Mouse (Mus musculus): ENCODE results near the gene Iqck.

Iqck gene

DNA sequence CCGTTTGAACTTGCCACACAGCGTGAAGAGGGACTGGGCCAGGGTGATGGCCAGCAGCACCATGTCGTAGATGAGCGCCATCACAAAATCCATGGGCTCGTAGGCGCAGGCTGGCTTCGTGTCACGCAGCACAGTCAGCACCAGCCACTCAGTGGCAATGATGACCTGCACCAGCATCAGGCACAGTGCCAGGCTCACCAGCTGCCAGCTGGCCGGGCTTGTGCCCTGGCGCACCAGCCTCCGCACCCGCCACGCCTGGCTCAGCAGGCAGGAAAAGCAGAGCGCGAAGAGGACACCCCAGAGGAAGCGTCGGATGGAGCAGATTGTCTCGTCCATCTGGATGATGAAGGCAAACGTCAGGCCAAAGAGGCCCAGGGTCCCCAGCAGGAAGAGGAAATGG is 128.4 kb downstream of the Iqck start:
- DNase-seq (ENCODE audit: extremely low read depth, insufficient read length, low spot score), result no peak

DNA sequence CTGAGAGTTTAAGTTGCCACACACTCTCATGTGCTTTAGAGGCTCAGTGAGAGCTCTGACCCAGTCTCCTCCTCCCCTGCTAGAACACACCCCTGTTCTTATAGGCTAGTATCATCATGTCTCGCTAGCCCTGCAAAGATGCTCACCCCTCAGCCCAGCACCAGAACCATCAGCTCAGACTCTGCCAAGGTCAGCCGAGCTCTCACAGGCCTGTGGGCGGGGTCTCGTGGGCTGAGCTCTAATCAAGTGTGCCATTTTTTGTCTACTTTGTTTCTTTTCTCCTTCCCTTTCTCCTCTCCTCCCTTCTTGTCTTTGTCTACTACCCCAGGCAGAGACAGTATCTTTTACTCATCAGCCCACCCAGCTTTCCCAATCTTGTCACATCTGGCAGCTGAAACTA is 130.2 kb downstream of the Iqck start:
- DNase-seq (ENCODE audit: extremely low read depth, insufficient read length, low spot score), result no peak

DNA sequence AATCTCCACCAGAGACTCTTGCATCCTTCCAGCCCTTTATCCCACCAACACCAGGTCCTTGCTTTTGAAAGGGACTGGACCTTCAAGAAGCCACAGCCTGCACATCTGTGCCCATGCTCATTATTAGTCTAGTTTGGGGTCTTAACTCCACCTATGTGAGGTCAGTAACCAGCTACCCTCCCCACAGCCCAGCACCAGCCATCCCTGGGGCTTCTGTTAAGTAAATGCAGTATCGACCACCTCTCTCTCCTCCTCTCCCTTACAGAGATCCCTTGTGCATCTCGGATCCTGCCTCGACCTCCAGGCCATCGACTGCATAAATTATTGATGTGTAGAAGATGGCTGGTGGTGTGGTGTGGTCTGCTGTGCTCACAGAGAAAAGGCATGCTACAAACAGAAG is 130.8 kb downstream of the Iqck start:
- DNase-seq (ENCODE audit: extremely low read depth, insufficient read length, low spot score), result no peak

DNA sequence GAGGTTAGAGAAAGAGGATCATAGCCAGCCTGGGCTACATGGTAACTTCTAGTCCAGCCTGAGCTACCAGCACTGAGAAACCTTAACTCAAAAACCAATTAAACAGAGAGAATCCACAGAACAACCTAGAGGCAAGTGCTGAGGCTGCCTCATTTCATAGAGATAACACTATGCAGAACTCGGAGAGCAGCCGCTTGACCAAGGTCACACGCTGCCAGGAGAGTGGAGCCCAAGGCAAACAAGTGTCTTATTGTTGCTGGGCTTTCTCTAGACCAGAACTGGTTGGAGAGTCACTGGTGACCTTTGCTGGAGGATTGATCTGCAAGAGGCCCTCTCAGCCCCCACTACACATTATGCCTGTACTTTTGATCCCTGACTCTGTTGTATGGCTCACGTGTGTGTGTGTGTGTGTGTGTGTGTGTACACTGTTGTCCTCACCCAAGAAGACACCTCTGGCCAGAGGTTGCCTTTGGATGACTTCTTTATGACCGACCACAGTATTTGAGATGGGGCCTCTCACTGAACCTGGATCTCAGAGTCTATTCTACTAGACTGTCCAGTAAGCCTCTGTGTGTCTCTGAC is 133.8 kb downstream of the Iqck start:
- DNase-seq (ENCODE audit: extremely low read depth, insufficient read length, low spot score), result no peak

DNA sequence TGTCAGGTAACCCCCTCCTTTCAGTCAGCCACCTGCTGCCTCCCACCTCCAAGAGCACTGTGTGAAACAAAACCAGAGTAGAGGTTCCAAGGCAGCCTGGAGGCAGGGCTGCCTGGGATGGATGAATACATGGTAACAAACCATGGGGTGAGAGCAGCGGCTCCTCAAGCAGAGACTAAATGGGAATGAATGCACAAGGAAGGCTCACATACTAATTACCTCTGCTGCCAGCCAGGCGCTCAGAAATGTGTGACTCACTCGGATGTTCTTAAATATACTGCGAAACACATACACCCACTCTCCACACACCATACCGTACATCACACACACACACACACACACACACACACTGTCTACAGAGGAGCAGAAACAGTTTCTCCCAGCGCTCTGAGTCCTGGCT is 134.7 kb downstream of the Iqck start:
- no peak for DNase-seq (ENCODE audit: extremely low read depth, insufficient read length, low spot score)

DNA sequence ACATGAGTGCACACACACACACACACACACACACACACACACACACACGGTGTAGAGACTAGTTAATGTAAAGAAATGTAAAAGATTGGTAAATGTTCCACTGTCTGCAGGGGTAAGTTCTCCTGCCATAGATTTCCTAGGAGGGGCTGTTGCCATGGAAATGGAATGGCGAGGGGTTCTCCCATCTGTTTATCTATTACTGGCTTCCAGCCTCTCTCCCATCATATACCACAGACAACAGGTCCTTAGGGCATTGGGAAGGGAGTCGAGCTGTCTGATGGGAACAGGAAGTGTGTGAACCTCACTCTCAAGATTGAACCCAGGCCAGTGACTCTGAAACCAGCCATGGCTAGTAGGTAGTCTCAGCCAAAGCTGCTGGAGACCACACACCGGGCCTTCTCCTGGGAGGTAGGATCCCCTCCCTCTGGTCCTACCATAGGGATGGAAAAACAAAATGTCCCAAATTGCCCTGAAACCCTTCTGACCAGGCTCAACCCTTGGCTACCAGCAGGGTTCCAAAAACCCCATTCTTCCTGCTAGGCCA is 135.9 kb downstream of the Iqck start:
- no peak for DNase-seq (ENCODE audit: extremely low read depth, insufficient read length, low spot score)

DNA sequence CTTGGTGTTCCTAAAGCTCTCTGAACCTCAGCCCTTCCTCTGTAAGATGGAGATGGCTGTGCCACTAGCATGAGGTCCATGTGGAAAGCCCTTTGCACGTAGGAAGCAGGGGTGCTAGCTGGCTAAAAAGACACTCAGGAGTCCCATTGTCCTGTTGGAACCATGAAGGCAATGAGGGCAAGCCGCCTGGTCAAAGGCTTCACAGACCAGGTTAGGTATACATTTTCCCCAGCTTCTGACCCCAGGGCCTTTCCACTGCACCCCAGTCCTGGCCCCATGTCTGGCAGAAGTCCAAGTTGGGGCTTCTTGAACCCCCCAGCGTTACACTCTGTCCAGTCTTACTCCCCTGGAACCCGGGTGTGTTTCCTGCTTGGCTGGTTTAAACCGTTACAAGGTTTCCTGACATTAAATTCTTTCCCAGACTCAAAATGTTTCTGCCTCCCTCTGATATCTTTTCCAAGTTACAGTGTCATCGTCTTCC is 136.6 kb downstream of the Iqck start:
- no peak for DNase-seq (ENCODE audit: extremely low read depth, insufficient read length, low spot score)

DNA sequence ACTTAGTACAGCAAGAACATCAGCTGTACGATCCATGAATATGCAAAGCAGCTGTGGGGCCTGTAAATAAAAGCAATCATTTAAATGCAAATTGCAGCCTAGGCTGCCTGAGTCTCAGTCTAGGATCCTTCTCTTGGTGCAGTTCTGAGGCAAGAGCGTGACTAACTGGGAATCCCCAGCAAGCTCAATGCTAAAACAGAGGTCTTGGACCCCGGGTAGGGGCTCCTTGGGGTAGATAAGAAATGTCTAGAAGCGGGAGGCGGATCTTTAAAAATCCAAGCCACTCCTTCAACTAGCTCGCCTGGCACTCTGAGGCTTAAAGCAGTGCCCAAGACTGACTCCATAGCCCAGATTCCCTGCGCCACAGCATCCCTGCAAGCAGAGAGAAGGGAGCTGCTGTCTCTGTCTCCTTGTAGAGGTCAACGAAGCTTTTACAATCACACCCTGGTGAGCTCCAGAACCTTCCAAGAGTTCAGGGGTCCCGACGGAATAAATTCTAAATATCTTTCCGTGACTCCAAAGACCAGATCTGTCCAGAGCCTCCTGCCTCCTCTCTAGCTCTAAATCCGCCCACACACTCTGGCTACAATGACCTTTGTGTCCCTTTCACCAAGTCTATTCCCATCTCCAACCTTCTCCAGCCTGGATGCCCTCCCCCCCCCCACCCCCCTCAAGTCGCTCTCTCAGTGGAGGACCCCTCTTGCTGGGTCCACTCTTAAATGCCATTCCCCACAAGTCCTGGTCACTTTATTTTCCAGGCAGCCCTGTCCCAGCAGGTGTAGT is 137.3 kb downstream of the Iqck start:
- no peak for DNase-seq (ENCODE audit: extremely low read depth, insufficient read length, low spot score)

DNA sequence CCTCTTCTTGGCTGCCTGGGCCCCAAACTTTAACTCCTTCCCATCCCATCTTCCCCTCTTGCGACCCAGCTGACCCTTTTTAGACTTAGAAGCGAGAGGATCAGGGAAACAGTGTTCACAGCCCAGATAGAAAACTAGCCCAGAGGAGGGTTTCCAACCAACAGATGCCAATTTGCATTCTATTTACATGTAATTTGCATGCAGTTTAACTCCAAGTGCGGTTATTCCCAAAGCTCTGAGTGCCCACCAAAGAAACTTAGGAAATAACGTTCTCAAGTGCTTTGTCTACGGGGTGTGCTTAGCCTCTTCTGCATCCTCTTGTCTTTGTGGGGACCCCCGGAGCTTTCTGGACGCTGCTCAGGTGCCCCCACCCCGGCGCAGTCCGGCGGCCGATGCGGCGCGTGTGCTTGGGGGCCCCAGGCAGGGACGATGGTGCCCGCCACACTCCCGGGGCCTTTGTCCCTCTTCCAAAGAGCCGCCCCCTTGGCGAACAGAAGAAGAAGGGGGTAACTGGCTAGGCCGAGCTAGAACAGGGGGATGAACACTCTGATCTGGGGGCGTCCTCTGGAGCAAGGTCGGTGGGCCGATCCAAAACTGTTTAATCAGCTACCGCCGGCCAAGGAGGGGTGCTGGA is 138.2 kb downstream of the Iqck start:
- no peak for DNase-seq (ENCODE audit: extremely low read depth, insufficient read length, low spot score)

DNA sequence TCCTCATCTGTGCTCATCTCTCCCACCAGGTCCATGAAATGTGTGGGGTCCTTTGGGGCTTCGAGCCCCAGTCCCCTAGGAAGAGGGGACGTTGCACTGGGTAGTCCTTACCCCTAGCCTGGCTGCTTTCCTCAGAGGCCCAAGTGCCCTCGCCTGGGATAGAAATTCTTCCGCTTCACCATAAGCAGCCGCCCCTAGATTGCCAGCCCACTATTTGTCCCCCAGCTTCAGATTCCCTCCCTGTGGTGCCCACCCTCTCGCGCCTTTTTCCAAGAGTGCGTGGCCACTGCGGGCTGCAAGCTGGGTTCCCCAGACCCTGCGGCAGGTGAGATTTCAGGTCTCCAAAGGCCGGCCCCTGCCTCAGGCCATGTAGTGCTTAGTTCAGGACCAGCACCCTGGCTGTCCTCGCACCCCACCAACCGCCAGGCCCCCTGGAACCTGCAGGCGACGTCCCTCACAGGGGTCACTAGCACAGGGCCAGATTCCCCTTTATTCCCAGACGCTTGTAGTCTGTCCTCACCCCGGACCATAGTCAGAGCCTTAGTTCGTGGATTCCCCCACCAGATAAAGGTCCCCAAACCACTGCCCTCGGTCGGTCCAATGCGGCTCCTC is 138.8 kb downstream of the Iqck start:
- peak; percentile 44 for DNase-seq (ENCODE audit: extremely low read depth, insufficient read length, low spot score)

DNA sequence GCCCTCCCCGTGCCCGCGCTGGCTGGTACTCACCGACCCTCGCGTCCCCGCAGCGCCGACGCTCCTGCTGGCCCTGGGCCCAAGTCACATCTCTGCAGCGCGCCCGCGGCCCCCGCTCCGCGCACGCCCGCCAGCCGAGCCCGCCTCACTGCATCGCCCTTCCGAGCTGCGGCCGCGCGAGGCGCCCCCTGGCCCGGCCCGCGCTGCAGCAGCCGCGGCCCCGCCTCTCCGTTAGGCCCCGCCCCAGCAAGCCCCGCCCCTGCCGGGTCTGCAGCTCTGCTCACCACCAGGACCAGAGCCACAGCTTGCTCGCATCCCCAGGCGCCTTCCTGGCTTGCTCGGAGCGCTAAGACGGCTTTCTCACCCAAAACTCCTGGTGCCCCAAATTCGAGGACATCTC is 139.5 kb downstream of the Iqck start, which contains the start of gene Gprc5b:
Gene Gprc5b, minus strand, starts transcription at position 205 of the 400 bp plus-strand sequence.
- peak; percentile 86 for DNase-seq (ENCODE audit: extremely low read depth, insufficient read length, low spot score)

DNA sequence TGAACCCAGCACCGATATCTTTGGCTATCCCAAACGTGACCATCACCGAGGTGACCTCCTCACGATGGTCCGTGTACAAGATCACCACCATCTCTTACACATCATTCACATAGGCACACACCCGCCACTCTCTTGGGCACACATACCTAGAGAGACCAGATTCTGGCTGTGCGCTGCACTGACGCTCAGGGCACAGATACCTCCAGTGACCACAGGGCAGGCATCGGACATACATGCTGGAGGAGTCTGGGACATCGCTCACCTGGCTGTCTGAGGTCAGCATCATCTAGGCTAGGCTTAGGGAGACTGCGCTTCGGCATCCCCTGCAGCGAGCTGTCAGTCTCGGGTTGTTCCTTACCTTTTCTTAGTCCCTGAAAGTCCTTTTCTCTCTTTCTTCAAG is 140.1 kb downstream of the Iqck start:
- no peak for DNase-seq (ENCODE audit: extremely low read depth, insufficient read length, low spot score)

DNA sequence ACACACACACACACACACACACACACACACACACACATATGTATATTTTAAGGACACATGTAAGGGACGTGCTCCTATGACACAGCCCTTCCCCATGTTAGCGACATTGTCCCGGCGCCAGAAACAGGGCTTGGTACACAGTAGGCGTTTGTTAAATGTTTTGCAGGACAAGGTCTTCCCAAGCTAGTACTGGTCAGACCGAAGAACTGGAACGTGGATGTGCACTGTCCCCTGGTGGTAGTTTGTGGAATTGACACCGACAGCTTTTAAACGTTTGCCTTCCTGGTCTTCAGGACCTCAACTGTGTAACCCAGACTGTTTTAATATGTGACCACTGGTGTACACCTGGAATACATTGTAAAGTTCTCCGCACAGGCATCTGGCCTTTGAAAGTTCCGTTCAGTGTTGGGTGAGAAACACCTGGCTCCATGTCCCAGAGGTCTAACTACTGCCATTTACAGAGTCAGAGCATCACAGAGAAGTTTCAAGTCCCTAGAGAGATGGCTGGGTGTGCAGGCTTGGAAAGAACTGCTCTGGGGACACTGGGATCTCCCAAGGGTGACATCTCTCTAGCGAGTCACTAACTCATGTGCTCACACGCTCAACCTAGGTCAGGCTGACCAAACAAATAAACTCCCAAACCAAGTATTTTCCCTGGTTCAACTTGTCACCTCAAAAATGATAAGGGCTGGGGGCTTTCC is 140.7 kb downstream of the Iqck start:
- DNase-seq (ENCODE audit: extremely low read depth, insufficient read length, low spot score), result peak; percentile 60

DNA sequence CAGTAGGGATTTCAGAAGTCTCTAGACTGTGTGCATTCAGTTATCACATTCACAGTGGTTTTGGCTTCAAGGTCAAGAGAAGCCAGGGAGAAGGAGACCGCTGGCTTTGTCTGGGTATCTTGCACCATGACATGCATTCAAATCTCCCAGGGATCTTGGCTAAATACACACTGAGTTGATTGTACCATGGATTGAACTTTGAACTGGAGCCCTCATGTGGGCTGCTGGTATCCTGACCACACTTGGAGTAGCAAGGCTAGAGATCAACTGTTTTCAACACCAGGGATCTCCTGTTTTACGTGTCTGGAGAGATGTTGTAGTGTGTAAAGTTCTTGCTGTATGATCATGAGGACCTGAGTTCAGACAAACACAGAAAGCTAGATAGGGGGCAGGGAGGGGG is 144.3 kb downstream of the Iqck start:
- no peak for DNase-seq (ENCODE audit: extremely low read depth, insufficient read length, low spot score)

DNA sequence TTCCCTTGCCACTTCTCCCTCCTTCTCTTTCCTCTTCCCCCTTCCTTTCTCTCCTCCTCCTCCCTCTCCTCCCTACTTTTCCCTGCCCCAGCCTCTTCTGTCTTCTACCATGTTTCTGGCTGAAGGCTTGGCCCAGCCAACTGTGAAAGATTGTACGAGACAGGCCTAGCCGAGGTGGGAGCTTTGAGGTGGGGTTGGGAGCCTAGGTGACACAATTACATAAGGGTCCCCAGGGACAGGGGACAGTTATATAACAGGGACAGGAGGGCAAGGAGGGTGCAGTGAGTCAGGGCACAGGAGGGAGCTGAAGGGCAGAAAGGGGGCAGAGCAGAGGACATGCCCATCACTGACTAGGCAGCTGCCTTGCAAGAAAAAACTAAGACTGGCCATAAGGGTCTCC is 146.4 kb downstream of the Iqck start:
- no peak for DNase-seq (ENCODE audit: extremely low read depth, insufficient read length, low spot score)

DNA sequence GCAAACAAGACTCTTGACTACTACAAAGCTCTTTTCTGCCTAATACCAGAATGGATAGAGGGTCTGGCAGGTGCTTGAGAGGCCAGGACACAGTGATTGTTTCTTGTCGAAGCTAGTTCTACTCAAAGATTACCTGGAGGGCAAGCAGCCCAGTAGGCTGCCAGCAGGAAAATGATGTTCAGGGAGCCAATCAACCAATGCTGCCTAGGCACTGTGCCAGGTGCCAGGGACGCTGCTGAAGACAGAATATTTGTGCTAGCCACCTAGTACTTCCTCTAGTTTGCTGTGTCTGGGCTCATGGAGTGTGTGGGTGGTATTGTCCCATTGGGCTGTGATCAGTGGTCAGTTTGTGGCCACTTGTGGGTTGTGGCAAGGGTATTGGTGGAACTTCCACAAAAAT is 146.9 kb downstream of the Iqck start:
- DNase-seq (ENCODE audit: extremely low read depth, insufficient read length, low spot score), result no peak

DNA sequence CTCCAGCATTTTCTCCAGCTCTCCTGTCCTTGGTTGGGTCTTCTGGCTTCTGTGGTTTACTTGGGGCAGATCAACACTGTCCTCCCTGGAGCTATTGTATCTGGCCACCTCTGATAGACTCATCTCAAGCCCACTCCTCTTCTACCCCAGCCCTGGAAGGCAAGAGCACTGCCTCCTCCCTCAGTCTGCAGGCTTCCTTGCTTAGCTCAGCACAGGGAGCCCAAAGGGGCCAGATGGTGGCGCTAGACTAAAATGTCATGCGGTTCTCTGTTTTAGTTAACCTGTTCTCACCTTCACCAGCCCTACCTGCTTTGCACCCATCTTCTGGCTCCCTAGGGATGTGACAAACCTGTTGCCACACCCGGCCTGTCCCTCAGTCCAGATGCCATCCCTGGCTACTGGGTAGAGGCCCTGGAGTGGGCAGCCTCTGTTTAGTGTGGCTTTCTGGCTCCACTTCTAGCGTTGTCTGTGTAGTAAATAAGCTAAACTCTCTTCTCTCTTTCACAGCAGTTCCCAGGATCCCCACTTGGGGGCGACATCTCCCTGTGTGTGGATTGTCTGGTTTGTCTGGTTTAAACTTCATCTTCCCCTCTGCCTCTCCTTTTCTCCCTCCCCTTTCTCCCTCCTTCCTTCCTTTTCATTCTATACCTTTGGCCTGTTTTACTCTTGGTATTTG is 155.4 kb downstream of the Iqck start:
- peak; percentile 17 for DNase-seq (ENCODE audit: extremely low read depth, insufficient read length, low spot score)

DNA sequence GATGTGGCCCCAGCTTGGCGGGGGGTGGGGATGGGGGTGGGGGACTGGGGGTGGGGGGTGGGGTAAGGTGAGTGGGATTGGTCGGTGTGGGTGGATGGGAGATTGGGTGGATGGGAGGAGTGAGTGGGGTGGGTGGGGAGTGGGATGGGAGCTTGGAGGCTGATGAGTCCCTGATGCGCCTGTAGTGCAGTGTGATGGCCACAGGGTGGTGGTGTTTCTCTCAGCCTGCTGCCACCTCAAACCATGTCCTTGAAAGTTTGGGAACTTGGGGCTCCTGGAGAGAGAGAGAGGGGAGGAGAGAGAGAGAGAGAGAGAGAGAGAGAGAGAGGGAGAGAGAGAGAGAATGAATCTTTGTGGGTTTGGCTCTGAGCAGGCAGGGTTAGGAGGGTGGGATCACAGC is 160.2 kb downstream of the Iqck start:
- DNase-seq (ENCODE audit: extremely low read depth, insufficient read length, low spot score), result no peak

DNA sequence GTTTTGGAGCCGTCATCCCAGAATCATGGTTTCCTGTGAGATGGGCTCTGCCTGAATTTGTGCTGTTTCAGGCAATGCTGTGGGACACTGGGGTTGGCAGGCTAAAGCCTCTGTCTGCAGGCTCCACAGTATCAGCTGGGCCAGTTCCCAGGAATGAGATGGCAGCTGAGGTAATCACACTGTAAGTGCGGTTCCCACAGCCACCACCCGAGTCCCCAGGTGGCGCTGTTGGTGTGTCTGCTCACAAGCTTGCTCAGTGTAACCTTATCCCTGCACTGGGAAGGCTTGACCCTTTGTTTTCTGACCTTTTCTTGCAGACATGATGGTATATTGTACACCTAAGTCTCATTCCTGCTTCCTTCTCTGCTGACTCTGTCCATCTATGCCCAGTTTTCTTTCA is 164.0 kb downstream of the Iqck start:
- DNase-seq (ENCODE audit: extremely low read depth, insufficient read length, low spot score), result peak; percentile 51

All from 3134 (cell line).